Mouse (Mus musculus) cerebellum, adult 18-20 months (tissue): ENCODE results near the gene Gimap4.
A peak's percentile ranks its signal among the peaks of the same experiment; 100 is the strongest.

Experiments
- DNase-seq, 2 experiments: peaks; one replicate each; pipeline ENCODE4 v3.0.0; 2021

Gimap4 gene

DNA sequence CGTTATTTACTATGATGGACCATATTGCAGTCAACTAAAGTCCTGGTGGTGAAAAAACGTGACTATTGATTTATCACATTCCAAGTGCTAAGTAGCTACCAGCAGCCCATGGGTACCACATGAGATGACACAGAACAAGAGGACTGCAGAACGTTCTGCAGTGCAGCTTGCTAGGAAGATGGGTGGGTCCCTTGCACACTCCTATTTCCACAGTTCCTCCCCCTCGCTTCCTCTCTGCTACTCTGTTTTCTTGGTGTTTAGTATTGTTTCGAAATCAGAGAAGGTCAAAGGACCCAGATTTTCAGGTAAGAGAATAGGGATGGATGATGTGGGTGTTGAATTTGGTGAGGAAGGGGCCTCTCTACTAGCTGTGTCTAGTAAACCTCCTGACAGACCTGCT is at the start of gene Gimap4:
Gene Gimap4 (plus strand): TSS at position 231 of the 400 bp plus-strand sequence.
- DNase-seq: no peak

DNA sequence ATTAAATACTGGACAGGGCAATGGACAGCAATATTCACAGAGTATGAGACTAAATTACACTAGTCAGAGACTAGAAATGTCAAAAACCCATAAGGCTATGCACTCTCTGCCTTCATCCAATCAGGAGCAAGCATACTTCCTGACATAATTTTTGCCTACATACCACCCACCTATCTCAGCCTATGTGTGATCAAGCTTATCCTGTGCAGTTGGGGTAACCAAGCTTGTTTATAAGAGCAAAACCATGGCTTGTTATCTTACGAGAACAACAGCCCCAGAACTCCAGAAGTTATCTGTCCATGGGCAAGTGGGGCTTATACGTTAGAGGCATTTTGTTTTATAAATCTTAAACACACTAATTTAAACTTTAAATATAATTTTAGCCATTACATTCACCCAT is 49.2 kb upstream of the Gimap4 start:
- no peak for DNase-seq

DNA sequence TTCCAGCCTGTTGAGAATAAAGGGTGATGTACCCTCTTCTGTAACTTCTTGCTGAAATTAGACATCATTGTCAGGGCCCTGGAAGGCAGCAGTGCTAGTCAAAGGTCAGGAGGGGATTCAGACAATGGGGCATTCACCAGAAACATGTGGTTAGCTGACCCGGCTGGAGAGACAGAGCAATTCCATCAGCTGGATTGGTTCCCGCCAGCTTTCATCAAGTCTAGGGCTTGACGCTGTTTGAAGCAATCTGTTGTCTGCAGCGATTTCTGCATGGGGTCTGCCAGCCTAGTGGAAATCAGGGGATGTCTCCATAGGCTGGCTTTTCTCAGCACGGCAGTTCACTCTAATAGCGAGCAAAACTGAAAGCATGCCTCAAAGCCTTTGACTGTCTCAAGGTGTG is 47.8 kb upstream of the Gimap4 start:
- no peak for DNase-seq

DNA sequence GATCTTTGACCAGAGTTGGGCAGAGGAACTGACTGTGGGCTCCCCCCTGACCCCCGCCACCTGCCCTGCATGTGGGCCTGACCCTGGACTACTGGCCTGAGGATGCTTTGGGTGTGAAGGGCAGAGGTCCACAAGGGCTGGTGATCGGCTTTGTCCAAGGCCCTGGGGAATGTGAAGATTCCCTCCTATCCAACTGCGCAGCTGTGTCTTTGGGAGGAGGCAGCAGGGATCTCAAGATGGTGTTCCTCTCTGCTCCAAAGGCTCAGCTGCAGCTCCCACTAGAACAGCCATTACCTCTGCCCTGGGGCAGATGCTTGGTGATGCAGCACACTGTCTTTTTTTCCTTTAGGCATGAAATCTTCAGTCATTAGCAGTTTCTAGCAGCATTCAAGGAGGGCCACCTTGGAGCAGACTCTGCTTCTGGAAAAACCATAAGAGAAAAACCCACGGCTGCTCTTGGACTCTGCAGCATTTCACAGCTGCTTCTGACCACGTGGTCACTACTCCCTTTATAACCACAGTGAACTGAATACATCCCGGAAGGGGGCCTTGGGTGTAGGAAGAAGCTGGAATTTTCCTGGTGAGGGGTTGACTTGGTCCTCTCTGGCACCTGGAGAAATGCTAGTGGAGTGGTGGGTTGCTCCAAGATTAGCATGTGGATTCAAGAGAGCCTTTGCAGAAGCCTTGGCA is 46.4 kb upstream of the Gimap4 start:
- DNase-seq: no peak

DNA sequence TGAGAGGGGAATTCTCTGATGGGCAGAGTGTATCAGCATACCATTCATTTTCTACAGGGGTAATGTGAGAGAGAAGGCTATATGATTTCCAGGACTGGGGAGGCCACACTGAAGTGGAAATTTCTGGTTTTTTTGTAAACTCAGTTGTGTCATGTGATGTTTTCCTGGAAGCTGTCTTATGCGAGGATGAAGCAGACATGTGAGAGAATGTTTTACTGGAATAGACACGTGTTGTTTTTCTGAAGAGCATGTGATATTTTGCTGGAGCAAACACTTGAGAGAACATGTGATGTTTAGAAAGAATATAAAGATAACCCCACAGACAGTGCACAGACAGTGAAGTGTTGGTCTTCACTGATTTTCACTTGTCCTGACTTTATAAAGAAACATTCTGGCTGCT is 45.8 kb upstream of the Gimap4 start:
- no peak for DNase-seq

DNA sequence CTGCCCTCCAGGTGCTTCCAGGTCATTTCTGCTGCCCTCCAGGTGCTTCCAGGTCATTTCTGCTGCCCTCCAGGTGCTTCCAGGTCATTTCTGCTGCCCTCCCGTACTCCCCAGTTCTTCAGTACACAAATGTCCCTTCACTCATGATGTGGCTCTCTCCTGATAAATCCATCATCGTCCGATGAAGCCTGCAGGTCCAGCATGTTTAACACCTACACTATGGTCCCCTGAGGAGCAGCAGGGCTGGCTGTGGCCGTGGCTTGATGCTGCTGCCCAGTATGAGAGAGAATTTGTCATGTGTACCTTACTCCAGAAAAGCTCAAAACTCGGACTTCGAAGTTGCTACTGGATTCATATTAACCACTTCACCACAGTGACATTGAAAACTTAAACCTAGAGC is 43.0 kb upstream of the Gimap4 start:
- no peak for DNase-seq

DNA sequence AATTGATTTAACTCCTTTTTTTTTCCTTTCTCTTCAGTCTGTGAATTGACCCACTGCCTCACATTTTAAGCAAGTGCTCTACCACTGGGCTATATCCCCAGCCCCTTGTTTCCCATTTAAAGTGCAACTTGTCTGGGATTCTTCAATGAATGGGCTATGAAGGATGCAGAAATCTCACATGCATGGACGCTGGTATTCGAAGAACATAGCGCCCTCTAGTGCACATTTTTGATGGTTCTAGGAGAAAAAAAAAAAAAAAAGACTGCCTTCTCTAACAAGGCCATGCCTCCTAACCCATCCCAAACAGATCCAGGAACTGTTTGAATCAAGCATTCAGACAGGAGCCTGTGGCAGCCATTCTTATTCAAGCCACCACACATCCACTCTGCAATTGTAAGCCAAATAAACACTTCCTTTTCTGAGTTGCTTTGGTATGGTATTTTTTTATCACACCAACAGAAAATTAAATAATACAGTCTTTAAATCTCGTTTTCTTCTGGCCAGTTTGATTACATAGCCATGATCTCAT is 41.5 kb upstream of the Gimap4 start:
- DNase-seq: peak; percentile 39 to 58

DNA sequence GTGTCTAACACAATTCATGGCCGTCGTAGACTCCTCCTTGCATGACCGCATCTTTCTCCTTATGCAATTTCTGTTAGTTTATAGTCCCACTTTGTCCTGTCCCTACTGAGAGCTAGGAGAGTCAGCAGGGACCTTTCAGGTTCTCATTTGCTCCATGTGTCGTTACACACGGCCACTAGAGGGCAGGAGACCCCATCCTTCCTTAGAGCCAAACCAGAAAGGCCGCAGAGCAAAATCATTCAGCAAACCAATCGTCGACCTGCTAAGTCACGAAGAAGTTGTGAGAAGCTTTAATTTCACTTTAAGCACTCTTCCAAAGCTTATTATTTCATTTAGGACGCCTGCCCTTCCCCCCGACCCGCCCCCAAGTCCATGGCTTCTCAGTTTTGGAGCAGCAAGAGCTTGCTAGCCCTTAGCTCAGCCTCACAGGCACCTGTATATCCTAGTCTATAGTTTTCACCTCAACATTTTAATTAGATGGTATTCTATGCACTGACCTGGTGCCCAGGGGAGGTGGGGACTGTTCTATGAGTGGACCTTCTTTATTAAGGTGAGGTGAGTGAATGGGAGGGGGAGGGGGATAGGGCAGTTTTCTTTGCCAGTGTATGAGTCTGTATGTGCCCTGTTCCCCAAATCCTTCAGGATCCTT is 38.6 kb upstream of the Gimap4 start:
- DNase-seq: peak; percentile 66 to 67

DNA sequence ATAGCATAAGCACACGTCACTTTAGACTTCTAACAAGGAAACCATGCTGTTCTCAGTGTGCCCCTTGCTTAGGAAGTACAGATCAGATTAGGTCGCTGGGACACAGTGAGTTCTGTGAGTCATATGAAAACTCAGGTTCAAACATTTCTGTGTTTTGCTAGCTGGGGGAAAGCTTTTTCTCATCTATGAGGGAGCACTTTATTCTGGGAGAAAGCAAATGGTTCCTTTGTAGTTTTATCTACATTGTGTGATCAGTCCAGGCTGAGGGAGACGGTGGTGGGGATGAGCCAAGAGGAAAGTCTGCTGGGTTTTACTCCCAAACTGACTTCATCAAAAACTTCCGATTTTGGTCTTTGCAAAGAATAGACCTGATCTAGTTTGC is 38.0 kb upstream of the Gimap4 start:
- no peak for DNase-seq

DNA sequence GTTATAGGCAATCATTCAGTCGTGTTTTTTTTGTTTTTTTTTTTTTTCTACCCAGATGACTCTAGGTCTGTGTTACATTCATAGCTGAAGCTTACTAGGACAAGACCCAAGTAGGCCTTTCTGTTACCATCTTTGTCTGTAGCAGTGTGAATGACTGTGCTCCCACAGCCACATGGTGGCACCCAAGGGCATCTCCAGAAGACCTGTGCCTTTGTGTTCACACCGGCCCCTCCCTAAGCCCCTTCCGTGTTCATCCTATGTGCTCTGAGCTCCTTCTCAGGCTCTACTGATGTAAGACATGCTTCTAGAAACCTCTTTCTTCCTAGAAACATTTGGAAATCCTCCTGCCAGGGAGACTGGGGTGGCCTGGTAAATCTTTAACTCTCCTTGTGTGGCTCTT is 37.4 kb upstream of the Gimap4 start, which contains the start of gene Gimap8:
Gene Gimap8 (plus strand): TSS at position 240 of the 400 bp plus-strand sequence.
- no peak for DNase-seq

DNA sequence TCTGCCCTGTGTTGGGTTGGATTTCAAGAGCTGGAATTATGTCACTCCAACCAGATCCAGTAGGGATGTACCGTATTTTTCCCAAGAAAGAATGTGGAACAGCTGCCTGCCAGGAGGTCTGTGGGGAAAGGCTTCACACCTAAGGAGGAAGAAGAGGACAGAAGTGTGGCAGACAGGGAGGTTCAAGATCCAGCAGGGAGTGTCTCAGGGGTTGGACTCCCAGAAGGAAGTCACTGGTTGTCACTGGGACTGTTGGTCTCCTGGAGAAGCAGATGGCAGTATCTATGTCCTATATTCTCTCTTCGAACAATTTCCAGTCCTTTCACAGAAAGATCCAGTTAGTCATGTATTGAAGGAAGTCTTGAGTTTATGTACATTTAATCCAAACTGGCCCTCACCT is 36.7 kb upstream of the Gimap4 start:
- DNase-seq: no peak

DNA sequence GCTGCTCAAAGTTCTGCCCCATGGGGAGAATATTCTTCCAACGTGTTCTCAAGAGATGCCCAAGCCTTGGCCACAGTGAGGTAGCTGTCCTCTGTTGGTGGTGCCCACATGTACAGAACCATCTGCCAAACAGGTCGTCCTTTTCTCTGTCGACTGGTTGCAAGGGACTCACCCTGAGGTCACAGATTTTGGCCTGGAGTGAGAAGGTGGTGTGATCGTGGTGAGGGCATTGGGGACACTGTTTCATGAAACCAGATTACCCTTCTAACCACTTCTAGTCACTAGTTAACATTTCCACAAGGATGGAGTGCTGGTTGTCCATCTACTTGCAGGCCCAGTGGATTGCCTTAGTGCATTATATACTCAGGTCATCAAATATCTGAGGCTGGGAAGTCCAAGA is 35.6 kb upstream of the Gimap4 start:
- no peak for DNase-seq

DNA sequence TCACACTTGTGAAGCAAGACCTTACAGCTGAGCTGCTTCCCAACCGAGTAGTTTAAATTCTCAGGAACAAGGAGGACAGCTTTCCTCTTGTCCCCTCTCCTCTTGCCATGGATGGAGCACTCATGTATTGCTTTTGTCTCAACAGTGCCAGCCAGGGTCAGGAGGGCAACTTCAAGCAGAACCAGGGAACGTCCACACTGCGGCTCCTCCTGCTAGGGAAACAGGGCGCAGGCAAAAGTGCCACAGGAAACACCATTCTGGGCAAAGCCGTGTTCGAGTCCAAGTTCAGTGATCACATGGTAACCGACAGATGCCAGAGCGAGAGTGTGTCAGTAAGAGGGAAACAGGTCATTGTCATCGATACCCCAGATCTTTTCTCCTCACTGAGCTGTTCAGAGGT is 34.3 kb upstream of the Gimap4 start:
- no peak for DNase-seq

DNA sequence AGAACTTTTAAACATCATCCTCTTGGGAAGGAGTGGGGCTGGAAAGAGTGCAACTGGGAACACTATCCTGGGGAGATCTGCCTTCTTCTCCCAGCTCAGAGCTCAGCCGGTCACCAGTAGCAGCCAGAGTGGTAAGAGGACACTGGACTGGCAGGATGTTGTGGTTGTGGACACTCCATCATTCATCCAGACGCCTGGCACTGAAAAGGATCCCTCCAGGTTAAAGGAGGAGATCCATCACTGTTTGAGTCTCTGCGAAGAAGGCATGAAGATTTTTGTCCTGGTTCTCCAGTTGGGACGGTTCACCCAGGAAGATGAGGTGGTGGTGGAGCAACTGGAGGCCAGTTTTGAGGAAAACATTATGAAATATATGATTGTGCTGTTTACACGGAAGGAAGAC is 25.6 kb upstream of the Gimap4 start:
- no peak for DNase-seq

DNA sequence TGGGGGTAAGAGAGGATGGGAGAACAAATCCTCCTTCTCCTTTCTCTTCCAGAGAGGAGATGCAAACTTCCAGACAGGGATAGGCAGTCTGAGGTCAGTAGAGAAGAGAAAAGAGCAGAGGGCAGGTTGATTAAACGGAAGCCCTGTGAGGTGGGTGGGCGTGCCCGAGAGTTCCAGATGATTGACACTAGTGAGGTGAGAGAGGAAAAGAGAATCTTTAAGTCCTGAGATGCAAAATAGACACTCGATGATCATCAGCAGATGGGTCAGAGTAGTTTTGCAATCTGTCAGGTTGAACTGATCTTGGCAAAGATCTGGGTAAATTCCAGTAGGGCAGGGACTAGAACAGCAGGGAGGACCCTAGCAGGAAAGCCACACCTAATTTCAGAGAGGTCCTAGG is 19.6 kb upstream of the Gimap4 start:
- DNase-seq: no peak

DNA sequence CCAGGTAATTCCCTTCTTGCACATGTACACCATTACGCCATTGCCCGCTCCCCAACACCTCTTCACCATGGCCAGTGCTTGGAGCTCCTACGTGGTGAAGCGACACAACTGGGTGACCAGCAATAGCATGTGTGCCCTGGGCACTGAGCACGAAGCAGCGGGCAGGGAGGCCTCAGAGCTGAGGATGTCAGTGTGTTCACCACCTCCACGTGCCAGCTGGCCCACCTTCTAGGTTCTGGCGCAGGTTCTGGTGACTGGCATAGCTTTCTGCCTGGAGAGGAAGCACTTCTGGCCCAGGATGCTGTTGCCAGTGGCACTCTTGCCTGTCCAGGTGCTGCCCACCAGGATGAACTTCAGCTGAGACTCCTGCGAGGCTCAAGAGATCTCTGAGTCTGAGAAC is 18.9 kb upstream of the Gimap4 start:
- no peak for DNase-seq

DNA sequence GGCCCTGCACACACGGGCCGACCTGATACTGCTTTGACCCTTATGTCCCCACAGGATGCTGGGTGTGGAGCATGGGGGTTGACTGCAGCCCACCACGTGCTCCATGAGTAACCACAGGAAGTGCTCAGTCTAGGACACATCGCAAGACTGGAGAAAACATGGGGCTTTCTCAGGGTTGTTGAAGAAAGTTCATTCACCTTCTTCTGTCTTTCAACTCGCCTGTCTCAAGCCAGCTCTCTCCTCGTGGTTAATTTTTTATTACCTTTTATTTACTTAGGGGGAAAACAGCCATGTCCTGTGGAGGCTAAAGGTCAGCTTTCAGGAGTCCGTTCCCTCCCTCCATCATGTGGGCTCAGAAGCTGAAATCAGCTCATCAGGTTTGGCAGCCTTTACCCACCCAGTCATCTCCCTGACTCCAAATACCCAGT is 18.2 kb upstream of the Gimap4 start:
- DNase-seq: no peak

DNA sequence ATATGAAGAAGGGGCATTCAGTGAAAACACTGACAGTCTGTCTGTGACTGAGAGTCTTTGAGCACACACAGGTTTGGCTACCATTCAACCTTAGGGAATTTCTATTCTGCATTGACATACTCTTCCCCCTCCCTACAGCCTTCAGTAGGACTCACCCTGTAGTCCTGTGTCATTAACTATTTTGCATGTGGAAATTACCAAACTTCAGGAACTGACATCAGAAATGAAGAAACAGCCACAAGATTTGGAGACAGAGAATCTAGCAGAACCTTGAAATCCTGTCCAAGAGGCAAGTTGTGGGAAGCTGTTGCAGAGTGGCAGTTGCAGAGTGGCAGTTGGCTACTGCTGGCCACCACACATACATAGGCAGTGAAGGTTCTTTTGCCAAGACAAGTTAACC is 16.3 kb upstream of the Gimap4 start:
- DNase-seq: no peak

DNA sequence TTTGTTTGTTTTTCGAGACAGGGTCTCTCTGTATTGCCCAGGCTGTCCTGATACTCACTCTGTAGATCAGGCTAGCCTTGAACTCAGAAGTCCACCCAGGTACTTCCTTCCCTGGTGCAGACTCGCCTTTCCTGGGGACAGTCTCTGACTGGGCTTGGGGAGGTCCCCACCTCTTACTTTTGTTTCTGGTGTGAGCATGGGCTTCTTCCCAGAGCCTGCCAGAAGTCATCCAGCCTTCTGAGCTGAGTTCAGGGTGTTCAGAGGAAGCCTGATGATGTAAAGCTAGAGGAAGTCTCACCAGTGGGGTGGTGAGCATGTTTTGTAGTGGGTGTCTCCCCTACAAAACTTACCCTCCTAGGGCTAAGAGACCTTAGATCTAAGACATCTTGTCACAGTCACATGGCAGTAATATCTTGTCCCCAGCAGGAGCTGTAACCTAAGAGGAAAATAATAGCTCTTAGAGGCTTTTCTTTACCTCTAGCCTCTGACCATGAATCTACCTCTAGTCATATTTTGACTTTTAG is 14.8 kb upstream of the Gimap4 start:
- no peak for DNase-seq

DNA sequence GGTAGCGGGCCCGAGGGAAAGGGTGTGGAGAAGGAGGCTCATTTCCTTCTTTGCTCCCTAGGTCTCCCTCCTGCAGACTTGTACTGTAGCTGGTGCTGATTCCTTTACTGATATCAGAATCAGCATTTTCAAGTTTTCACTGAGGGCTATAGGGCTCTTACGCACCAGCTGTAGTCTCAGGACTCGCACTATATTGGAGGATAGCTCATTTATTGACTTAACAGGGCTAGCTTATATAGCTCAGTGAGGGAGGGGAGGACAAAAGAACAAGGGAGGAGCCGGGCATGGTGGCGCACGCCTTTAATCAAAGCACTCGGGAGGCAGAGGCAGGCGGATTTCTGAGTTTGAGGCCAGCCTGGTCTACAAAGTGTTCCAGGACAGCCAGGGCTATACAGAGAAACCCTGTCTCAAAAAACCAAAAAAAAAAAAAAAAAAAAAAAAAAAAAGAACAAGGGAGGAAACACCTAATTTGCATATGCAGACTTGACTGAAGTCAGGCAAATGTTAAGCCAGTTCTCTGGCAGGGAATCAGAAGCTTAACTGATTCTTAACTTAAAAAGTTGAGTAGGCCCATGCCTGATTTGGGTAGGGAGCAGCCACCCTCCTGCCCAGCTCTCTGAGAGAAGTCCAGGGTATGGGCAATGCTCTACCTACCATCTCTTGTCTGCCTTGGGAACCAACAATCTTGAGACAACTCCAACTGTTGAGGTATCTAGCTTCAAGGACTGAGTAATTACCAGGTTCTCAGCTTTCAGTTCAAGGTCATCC is 9.9 kb upstream of the Gimap4 start:
- DNase-seq: no peak

DNA sequence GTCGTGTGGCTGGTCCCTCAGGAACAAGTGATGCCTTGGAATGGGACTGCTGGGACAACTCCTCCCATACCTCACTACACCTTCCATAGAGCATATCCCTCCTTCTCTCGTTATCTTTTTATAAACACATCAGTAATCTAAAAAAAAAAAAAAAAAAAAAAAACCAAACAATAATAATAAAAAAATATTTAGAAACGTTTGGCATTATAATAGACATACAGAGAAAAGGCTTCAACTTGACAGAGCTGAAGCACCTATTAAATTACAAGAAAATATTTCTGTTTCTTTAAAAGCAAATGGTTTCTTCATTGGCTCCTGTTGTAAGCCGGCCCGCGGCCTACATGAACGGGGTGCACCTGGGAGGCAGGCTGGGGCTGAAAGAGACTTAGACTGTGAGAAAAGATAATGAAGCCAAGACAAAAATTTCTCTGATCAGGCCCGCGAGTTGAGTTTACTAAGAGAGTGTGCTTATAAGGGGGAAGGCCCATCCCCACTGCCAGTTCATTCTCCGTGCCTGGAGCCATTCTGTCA is 8.9 kb upstream of the Gimap4 start:
- no peak for DNase-seq

DNA sequence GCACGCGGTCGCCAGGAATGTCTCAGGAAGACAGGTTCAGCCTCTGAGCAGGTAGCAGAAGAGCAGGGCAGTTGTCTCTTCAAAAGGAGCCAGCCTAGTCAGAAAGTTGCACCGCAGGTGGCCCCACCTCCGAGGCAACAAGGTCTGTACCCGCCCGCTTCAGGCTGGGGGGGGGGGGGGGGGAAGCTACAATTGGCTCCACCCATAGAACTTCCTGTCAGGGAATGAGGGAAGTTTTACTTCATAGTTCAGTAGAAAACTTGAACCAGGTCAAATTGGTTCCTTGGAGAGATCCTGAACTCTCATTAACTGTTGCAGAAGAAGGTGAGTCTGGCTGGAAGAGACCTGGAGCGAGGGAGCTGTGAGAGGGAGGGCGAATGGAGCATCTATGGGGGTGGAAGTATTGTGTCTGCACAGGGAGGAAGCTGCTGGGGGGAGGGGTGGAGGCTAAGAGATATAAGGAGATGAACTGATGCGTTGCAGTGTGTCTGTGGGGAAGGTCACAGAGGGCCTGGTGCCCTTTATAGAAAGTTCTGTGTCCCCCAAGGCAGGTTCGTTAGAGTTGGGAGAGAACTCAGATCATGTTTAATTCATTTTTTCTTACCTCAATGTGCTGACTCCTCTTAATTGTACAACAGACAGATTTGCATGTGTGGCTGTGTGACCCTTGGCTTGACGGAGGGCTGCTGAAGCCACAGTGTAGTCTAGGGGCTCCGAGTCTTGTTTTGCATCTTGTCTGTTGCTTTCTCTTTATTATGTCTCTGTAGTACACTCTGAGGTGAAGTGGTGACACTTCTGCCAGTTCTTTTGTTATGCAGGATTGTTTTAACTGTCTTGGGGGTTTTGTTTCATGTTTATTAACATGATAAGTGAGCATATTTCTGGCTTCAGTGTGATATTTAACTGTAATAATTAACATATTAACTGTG is 8.2 kb upstream of the Gimap4 start, which contains the start of gene Gimap9:
Gene Gimap9 (plus strand): TSS at position 199 of the 929 bp plus-strand sequence.
- DNase-seq: no peak
